Mouse (Mus musculus) forebrain, embryonic 14.5 days (tissue): ENCODE measurements around the gene Olfr907. TPM values are rescaled to one million over a fixed set of nuclear protein-coding genes. Genes with fewer than 3 reads are reported as not detected.

Experiments
- ATAC-seq: fragments of 200-750 bp; cut with Nextera tagmentation; 2 replicates; pipeline ENCODE4 v1.8.0; 2017; ENCODE audit warnings: mild to moderate bottlenecking, moderate library complexity
- DNase-seq: peaks from one replicate; pipeline ENCODE4 v3.0.0-alpha.2; 2015; ENCODE audit warnings: low spot score
- H3K27ac ChIP-seq: fragments of 300-500 bp; sonication (generic); 2 replicates; pipeline ENCODE4 v1.5.1; 2014; ENCODE audit warnings: low read depth, mild to moderate bottlenecking, control low read depth, low read length, moderate library complexity
- H3K27me3 ChIP-seq: fragments of 300-500 bp; sonication (generic); replicated peaks from 2 replicates; pipeline ENCODE4 v1.6.1; 2014; ENCODE audit warnings: low read length, control low read depth, mixed read lengths; ENCODE audit not compliant: control insufficient read depth, insufficient read depth
- H3K36me3 ChIP-seq: fragments of 300-500 bp; sonication (generic); 2 replicates; pipeline ENCODE4 v1.6.1; 2014; ENCODE audit warnings: low read length, control low read depth; ENCODE audit not compliant: control insufficient read depth, insufficient read depth
- H3K4me1 ChIP-seq: fragments of 300-500 bp; sonication (generic); 2 replicates; pipeline ENCODE4 v1.6.1; 2014; ENCODE audit warnings: antibody characterized with exemption, low read length, control low read depth; ENCODE audit not compliant: control insufficient read depth, insufficient read depth
- H3K4me2 ChIP-seq: fragments of 300-500 bp; sonication (generic); 2 replicates; pipeline ENCODE4 v1.6.1; 2014; ENCODE audit warnings: mild to moderate bottlenecking, control low read depth, low read length
- H3K4me3 ChIP-seq: fragments of 300-500 bp; sonication (generic); 2 replicates; pipeline ENCODE4 v1.5.1; 2014; ENCODE audit warnings: low read depth, low read length, control low read depth
- H3K9ac ChIP-seq: fragments of 300-500 bp; sonication (generic); 2 replicates; pipeline ENCODE4 v1.6.1; 2014; ENCODE audit warnings: mild to moderate bottlenecking, low read length, control low read depth, moderate library complexity
- H3K9me3 ChIP-seq: fragments of 300-500 bp; sonication (generic); replicated peaks from 2 replicates; pipeline ENCODE4 v1.6.1; 2016; ENCODE audit warnings: low read length, control low read depth, mixed read lengths; ENCODE audit not compliant: control insufficient read depth
- WGBS: fragments of 180-500 bp; shearing (Covaris S2); extraction: QIAGEN DNeasy Blood & Tissue Kit; methylation state at CpG from one replicate; pipeline ENCODE4 v1.1.7; 2014; 5-methylcytosine and 5-hydroxymethylcytosine counted together
- polyA plus RNA-seq: library from polyadenylated mRNA; unstranded; fragments of >200 nt; fragmentation: Nextera tagmentation; extraction: Ambion mirVana; gene quantifications from 2 replicates; pipeline ENCODE4 v1.2.1, GENCODE M21; 2014

Olfr907 gene
- polyA plus RNA-seq = not detected in 2 replicates

- no peak within 1 kb of the TSS for H3K27ac ChIP-seq
- 84% methylated on average over 2 of the region's 2 CpGs for WGBS
- ATAC-seq = no peak
Observed at GRCm38 (mm10) chr9:38495501-38495900, at the start of gene Olfr907. Gene Olfr907 (plus strand): TSS chr9:38495801.

GRCm38 (mm10) chr9:38447352-38447751, 48.2 kb upstream of the Olfr907 start, which contains the start of gene Olfr902:
Gene Olfr902 (plus strand): TSS chr9:38447652.
- 98% methylated on average over 5 of the region's 5 CpGs for WGBS
- Histone ChIP-seq H3K4me2 (no peak within 1 kb of the TSS), H3K4me1 (no peaks in the 10 kb centered on the region), H3K27ac (no peak within 1 kb of the TSS), H3K4me3 (no peak within 1 kb of the TSS), H3K27me3 (no peaks in the 10 kb centered on the region), H3K36me3 (no peaks in the 10 kb centered on the region), H3K9ac (no peak within 1 kb of the TSS), H3K9me3 (no peaks in the 10 kb centered on the region)
- DNase-seq = no peak
- no peak for ATAC-seq

More at GRCm38 (mm10) chr9:38495501-38495900, at the start of gene Olfr907:
- Histone ChIP-seq H3K4me1 (no peaks in the 10 kb centered on the region), H3K36me3 (no peaks in the 10 kb centered on the region), H3K27me3 (no peaks in the 10 kb centered on the region), H3K4me2 (no peak within 1 kb of the TSS), H3K9me3 (no peaks in the 10 kb centered on the region), H3K9ac (no peak within 1 kb of the TSS), H3K4me3 (no peak within 1 kb of the TSS)
- DNase-seq = no peak

- Histone ChIP-seq H3K27me3 (no peaks in the 10 kb centered on the region), H3K4me2 (no peak within 1 kb of the TSS), H3K36me3 (no peaks in the 10 kb centered on the region), H3K27ac (no peak within 1 kb of the TSS), H3K9me3 (no peaks in the 10 kb centered on the region), H3K4me3 (no peak within 1 kb of the TSS), H3K9ac (no peak within 1 kb of the TSS), H3K4me1 (no peaks in the 10 kb centered on the region)
- ATAC-seq = no peak
- no peak for DNase-seq
Observed at GRCm38 (mm10) chr9:38462844-38463243, 32.8 kb upstream of the Olfr907 start, which contains the start of gene Olfr904. Gene Olfr904 (plus strand): TSS chr9:38463144.

GRCm38 (mm10) chr9:38470807-38471206, 24.8 kb upstream of the Olfr907 start, which contains the start of gene Olfr905:
Gene Olfr905 (plus strand): TSS chr9:38471107.
- Histone ChIP-seq H3K4me1 (no peaks in the 10 kb centered on the region), H3K4me2 (no peak within 1 kb of the TSS), H3K36me3 (no peaks in the 10 kb centered on the region), H3K9me3 (no peaks in the 10 kb centered on the region), H3K27ac (no peak within 1 kb of the TSS), H3K9ac (no peak within 1 kb of the TSS), H3K27me3 (no peaks in the 10 kb centered on the region), H3K4me3 (no peak within 1 kb of the TSS)
- ATAC-seq = no peak
- no peak for DNase-seq

DNA sequence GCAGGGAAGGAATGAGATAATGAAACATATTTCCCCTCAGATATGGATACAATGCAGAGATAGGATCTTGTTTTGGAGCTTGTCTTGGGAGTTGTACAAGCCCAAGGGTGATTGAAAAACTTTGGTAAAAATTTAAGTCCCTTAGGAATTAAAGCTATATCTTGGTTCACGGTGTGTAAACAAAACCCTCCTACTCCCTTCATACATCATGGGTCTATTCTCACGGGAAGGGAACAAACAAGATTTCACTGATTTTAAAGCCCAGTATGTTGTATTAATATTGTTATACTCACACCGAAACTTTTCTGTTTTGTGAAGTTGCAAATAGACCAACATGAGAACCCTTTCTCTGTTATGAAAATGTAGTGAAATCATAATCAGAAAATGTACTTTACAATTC, 8.8 kb upstream of the Olfr907 start, which contains the start of gene Olfr906:
Gene Olfr906 (plus strand): TSS at position 301 of the 400 bp plus-strand sequence.
- no peaks in the 10 kb centered on the region for H3K36me3 ChIP-seq
- no peaks in the 10 kb centered on the region for H3K9me3 ChIP-seq
- no peaks in the 10 kb centered on the region for H3K4me1 ChIP-seq
- H3K4me2 ChIP-seq = no peak within 1 kb of the TSS
- no peak within 1 kb of the TSS for H3K4me3 ChIP-seq
- DNase-seq = no peak
- H3K9ac ChIP-seq = no peak within 1 kb of the TSS
- no peak for ATAC-seq
- 94% methylated on average over 3 of the region's 3 CpGs for WGBS
- H3K27ac ChIP-seq = no peak within 1 kb of the TSS
- H3K27me3 ChIP-seq = no peaks in the 10 kb centered on the region

GRCm38 (mm10) chr9:38512353-38512752, 16.8 kb downstream of the Olfr907 start:
- no peak overlapping the region for H3K4me3 ChIP-seq
- H3K4me2 ChIP-seq = no peak overlapping the region
- 73% methylated on average over 2 of the region's 2 CpGs for WGBS
- no peaks in the 10 kb centered on the region for H3K4me1 ChIP-seq
- no peaks in the 10 kb centered on the region for H3K27me3 ChIP-seq
- no peaks in the 10 kb centered on the region for H3K9me3 ChIP-seq
- no peak overlapping the region for H3K27ac ChIP-seq
- DNase-seq (no peak), ATAC-seq (no peak)
- H3K9ac ChIP-seq = no peak overlapping the region
- H3K36me3 ChIP-seq = no peaks in the 10 kb centered on the region

DNA sequence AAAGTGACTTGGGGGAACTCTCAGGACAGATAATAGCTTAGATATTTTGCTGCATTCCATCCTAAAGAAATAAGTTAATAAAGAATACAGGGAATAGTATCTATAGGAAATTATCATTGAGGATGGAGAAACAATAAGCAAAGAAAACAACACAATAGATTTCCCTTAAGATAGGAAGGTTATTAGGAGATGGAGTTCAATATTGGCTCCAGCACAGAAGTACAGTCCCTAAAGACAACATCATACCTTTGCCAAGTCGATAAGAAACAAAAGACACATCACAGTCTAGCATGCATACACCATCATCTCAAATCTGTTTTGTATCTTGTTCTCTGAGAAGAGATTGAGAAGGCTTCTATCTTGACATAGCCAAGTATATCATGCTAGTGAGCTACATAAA, 25.7 kb downstream of the Olfr907 start, which contains the start of gene Olfr911-ps1:
Gene Olfr911-ps1 (plus strand): TSS at position 301 of the 400 bp plus-strand sequence.
- H3K4me3 ChIP-seq = no peak within 1 kb of the TSS
- no peak for ATAC-seq
- 66% methylated on average over 1 of the region's 1 CpGs for WGBS

DNA sequence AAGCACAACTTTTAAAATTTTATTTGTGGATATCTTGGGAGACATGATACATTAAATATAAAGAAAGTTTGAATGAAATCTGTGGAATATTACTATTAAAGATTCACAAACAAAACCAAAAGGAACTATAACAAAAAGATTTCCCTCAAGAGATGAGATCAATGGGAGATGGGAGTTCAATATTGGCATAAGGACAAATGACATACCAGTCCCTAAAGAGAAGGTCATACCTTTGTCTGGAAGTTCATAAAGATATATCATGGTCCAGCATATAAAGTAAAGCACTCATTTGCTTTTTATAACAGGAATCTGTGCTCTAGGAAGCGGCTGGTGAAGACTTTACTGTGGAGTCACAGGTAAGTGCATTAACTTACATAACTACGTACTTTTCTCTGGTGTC, 41.9 kb downstream of the Olfr907 start, which contains the start of gene Olfr910:
Gene Olfr910 (plus strand): TSS at position 301 of the 400 bp plus-strand sequence.
- 93% methylated on average over 2 of the region's 2 CpGs for WGBS

More for the DNA sequence above, 25.7 kb downstream of the Olfr907 start, which contains the start of gene Olfr911-ps1:
- H3K36me3 ChIP-seq = no peaks in the 10 kb centered on the region
- no peak within 1 kb of the TSS for H3K27ac ChIP-seq
- no peak for DNase-seq
- no peaks in the 10 kb centered on the region for H3K4me1 ChIP-seq
- H3K9me3 ChIP-seq = no peaks in the 10 kb centered on the region
- no peaks in the 10 kb centered on the region for H3K27me3 ChIP-seq
- H3K4me2 ChIP-seq = no peak within 1 kb of the TSS
- H3K9ac ChIP-seq = no peak within 1 kb of the TSS

More for the DNA sequence above, 41.9 kb downstream of the Olfr907 start, which contains the start of gene Olfr910:
- Histone ChIP-seq H3K9ac (no peak within 1 kb of the TSS), H3K4me1 (no peaks in the 10 kb centered on the region), H3K36me3 (no peaks in the 10 kb centered on the region), H3K4me2 (no peak within 1 kb of the TSS), H3K9me3 (no peaks in the 10 kb centered on the region; the same call in 1 of the 2 replicates), H3K27me3 (no peaks in the 10 kb centered on the region), H3K27ac (no peak within 1 kb of the TSS), H3K4me3 (no peak within 1 kb of the TSS)
- no peak for ATAC-seq
- DNase-seq = no peak
